Mouse (Mus musculus): ENCODE measurements around the gene Tmem186. TPM values are rescaled to one million over a fixed set of nuclear protein-coding genes. Genes with fewer than 3 reads are reported as not detected.

Tmem186 gene
- total RNA-seq, 2 experiments from 2014 or later, result 14.2 to 15.2 TPM

DNA sequence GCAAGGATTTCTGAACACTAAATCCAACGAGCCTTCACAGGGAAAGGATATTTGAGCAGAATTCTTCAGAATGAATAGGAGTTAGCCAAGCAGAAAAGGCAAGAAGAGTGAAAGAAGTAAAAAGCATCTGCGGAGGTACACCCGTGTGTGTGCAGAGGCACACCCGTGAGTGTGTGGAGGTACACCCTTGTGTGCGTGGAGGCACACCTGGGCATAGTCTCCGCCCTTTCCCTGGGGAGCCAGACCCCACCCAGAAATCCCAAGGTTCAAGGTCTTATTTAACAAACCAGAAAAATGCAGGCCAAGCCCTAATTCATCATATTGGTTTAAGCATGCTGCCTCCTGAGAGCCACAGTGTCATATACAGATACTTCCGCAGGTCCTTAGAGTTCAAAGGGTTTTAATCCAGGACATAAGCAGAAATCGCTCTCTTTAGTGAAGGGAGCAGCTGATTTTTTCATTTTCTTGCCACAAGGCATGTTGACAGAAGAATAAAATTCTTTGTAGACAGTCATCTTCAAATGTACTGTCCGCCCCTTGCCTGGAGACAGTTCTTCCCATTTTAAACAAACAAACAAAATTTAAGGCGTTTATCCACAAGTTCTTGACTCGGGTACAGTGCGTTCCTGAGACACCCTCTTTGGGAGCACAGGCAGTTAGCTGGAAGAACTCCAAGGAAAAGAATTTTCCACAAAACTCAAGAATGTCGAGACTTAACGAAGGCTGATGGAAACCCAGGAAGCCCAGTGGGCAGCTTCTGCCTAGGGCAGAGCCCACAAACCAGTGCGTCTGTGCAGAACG, 17.0 kb downstream of the Tmem186 start:
- DNase-seq, result no peak
- intact Hi-C loops (cut with DNase I), result no loop called here

DNA sequence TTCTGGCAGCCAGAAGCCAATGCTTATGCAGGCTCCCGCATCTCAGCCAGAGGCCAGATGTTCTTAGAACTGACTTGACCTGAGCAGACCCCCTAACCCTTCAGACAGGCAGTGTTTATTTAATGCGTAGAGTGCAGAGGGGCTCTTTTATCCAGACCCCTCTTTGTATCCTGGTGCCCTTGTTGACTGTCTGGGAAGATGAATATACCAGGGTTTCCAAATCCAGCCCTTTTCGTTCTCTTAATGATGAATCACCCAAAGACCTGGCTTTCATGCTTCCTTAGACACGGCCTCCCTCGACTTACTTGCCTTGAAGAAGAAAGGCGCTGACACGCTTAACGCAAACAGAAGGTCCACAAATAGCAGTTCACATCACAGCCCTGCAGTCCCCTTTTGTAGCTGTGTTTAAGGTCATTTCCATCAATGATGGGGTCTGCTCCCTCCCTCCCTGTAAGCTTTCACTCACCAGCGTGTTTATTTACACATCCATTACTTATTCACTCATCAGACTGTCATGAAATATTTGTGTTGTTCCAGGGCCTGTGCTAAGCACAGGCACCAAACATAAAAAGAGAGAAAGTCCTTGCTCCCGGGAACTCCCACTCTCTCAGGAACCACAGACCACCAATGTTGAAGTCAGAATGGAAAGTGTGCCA, 17.7 kb downstream of the Tmem186 start:
- DNase-seq, result no peak
- intact Hi-C loops (cut with DNase I), result no loop called here

DNA sequence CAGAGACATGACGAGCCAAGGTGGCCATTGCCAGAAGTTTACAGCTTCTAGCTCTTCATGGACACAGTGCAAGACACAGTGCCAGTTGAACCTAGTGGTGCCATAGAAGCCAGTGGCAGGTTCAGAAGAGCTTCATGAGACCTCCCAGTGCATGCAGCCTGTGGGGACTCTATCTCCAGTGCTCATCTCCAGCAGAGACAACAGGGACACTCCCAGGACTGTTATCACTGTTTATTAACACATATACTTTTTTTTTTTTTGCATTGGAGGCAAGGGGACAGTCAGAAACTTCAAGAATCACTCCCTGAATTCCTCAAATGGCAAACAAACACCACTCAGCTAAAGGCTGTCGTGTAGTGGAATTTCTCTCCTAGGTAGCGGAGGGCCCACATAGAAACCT, 24.1 kb downstream of the Tmem186 start:
- intact Hi-C loops (cut with DNase I), result no loop called here
- DNase-seq, result no peak

DNA sequence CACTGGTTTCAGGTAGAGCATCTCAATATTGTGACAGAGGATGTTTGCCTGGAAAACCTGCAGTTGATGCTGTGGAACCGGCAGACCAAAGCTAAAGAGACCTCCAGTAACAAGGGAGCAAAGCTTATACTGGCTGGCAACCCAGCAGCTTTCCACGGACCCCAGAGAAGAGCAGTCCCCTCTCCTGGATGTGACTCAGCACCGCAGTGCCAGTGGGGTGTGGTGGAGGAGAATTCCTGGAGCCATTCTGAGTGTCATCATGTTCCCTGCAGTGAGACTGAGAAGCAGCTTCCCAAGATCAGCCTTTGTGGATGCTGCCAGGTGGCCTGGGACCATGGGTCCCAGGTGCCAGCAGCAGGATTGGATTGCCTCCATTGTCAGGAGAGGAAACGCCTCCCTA, 24.5 kb downstream of the Tmem186 start:
- intact Hi-C loops (cut with DNase I), result no loop called here
- DNase-seq, result no peak

DNA sequence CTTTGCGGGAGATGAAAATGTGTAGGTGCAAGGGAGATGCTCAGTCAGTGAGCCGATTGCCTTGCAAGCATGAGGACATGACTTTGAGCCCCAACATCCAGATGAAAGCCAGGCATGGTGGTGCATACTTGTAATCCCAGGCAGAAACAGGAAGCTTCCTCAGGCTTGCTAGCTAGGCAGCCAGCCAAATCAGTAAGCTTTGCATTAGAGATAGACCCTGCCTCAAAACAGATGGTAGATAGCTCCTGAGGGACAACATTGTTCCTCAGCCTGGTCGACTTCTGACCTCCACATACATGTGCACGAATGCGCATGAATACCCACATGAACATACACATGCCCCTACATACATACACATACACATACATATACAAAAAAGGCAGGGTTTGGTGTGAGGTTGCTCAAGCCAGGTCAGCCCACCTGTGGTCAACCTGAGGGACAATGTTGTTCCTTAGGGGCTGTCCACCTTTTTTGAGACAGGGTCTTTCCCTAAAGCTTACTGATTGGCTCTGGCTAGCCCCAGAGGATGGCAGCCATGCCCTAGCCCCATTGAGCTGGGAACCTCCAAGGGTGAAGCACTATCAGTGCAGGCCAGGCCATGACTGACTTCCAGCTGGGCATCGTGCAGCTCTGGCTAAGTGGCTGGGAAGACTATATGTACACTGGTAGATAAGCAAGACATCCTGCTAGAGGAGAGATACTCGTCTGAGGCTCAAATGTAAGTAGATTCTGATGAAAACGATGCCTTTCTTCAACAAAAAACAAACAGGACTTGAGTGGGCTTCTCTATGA, 25.1 kb downstream of the Tmem186 start:
- intact Hi-C loops (cut with DNase I), result no loop called here
- DNase-seq, result no peak

DNA sequence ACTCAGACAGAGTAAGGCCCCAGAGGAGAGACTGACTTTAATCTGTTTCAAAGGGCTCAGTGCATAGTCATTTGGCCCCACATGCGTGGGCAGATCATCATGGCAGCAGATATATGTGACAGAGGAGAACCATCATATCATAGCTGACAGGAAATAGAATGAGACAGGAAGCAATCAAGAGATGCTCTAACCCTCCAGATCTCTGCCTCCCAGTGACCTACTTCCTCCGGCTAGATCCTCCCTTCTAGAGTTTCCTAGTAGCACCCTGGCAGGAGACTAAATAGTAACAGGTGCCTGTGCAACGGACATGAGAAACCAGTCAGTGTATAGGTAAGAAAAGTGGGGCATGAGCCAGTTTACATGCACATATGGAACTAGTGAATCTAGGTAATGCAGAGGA, 27.1 kb downstream of the Tmem186 start:
- intact Hi-C loops (cut with DNase I), result no loop called here

DNA sequence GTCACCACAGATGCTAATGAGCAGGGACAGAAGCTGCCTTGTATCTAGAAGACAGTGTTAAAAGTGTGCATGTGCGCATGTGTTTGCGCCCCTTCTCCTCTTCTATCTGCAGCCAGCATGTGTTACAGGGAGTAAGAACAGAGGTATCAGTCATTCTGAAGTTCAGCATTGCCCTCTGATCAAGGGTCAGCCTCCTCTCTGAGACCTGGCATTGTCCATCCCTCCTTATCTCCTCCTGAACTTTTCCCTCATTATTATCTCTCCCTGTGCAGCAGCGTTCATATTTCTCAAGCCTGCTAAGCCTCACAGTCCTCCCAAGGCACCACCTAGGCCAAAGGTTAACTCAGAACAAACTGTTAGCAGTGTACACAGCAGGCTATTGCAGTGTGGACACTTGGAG, 33.7 kb downstream of the Tmem186 start:
- intact Hi-C loops (cut with DNase I), result no loop called here
- no peak for DNase-seq

More for the DNA sequence above, 27.1 kb downstream of the Tmem186 start:
- DNase-seq, result no peak

DNA sequence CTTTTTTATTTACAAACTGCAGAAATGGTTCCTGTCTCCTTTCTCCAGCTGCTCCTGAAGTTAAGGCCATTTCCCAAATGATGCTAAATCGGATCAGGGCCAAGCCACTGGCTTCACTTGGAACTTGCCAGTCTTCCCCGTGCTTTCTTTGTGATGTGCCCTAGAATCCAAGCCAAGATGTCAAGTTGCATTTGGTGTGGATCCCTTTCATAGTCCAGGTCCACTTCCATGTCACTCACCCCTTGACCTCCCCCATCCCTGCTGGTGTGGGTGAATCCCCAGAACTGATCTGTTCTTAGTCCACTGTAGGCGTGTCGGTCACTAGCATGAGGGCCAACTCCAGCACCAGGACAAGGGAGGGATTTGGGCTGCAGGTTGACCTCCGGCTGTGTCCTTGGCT, 40.0 kb downstream of the Tmem186 start:
- intact Hi-C loops (cut with DNase I), result no loop called here

DNA sequence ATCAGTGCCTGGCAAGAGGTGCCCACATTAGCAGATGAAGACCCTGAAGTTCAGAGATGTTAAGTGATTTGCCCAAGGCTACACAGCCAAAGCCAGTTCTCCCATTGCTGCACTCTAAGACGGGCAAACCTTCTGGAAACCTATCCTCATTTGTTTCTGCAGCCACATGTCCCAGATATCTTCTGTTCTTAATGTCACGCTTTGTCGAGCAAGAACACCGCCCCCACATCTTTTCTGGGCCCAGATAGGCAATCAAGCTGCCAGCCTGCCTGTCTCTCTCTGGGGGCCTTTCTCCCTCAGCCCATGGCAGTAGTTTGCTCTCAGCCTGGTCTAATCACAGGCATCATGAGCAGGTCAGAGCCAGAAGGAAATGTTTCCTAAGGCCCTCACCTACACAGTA, 41.2 kb downstream of the Tmem186 start:
- intact Hi-C loops (cut with DNase I), result no loop called here
- DNase-seq, result no peak

More for the DNA sequence above, 40.0 kb downstream of the Tmem186 start:
- no peak for DNase-seq

DNA sequence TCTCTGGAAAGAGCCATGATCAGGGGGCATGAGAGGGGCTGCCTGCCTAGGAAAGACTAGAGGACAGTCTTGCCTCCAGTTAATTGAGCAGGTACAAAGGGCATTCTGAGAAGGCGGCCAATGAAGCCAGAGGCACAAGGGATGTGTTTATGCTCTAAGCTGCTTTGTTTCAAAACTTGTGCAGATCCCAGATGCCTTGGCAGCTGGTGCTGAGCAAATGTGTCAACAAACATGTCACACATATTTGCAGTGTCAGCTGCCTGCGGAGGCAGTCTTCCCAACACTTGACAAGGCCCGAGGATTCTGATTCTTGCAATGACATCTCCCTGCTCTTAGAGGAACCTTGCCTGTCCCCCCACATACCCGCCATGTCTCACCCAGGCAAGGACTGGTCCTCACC, 42.1 kb downstream of the Tmem186 start:
- intact Hi-C loops (cut with DNase I), result no loop called here
- DNase-seq, result peak; percentile 13 to 18

DNA sequence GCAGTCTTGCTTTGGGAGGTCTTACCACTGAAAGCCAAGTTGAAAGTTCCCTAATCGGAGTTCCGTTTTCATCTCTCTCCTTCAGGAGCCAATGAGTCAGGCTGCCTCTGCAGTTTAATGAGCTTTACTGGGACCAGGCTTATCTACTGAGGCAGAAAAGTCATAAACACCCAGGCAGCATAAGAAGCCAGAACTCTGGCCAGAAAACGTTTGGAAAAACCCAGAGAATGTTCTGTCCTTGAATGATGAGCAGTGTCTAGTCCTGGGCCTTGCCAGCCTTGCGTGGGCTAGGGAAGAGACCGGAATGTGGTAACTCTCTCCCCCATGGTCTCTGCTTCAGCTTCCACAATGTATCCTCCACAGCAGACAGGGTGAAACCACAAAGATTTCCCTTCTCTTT, 52.5 kb downstream of the Tmem186 start:
- no peak for DNase-seq
- intact Hi-C loops (cut with DNase I), result no loop called here

DNA sequence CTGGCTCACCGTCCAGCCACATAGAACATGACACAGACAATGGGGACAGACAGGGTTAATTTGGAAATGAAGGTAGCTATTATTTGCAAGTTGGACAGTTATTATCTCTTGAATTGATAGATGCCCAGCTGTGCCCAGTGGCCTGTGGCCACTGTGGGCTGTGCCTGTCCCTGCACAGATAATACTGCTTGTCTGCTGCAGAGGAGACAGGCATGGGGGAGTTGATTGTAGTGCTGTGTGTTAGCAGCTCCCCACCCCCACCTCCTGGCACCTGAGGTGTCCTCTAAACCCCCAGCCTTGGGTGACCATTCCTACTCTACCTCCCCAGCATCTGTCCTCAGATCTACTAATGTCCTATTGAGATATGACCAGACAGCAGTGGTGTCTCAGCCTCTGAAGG, 53.3 kb downstream of the Tmem186 start:
- DNase-seq, result no peak
- intact Hi-C loops (cut with DNase I), result no loop called here

Small RNA genes within 50 kb of the gene (microRNA-seq; reads per million reads assigned to microRNA genes)
- 0 reads per million in 2 experiments for gene Gm22137

Other genes with a start within 250 kb of the Tmem186 start
- gene Tmem114, start 212.6 kb downstream of the Tmem186 start, total RNA-seq (2021), result not detected
- 10 to 100 TPM; 28.2 to 30.0 TPM for gene Mettl22, start 166.9 kb downstream of the Tmem186 start, total RNA-seq (2021)
- 1 to 10 TPM; 4.8 to 6.0 TPM for gene Abat, start 124.3 kb downstream of the Tmem186 start, total RNA-seq (2021)
- gene Pmm2, start within 50 bp of the Tmem186 start, total RNA-seq (2021), result 10 to 100 TPM; 36.7 to 38.8 TPM
- 10 to 100 TPM; 37.9 to 40.1 TPM for gene Carhsp1, start 34.4 kb upstream of the Tmem186 start, total RNA-seq (2021)
- not detected for gene Gm5767, start 43.1 kb upstream of the Tmem186 start, total RNA-seq (2021)
- 10 to 100 TPM; 73.7 to 79.0 TPM for gene Usp7, start 154.6 kb upstream of the Tmem186 start, total RNA-seq (2021)
- 100 to 1,000 TPM; 118 TPM for gene 1810013L24Rik, start 192.4 kb upstream of the Tmem186 start, total RNA-seq (2021)

All from heart, postnatal 10 days (tissue).